Mouse (Mus musculus) B cell, adult 62 days (primary cell): ENCODE measurements around the gene Gm2696. TPM values are rescaled to one million over a fixed set of nuclear protein-coding genes. Genes with fewer than 3 reads are reported as not detected.

ENCODE experiments used
- total RNA-seq: library from RNA; stranded (reverse); gene quantifications from 4 replicates; pipeline ENCODE4 v1.2.4, GENCODE M21; 2023

Gm2696 gene
- not detected in 4 replicates for total RNA-seq

GRCm38 (mm10) chr10:77814382-77814781 lies at the start of gene Gm2696:
Gene Gm2696, plus strand, starts transcription at chr10:77814682.

DNA sequence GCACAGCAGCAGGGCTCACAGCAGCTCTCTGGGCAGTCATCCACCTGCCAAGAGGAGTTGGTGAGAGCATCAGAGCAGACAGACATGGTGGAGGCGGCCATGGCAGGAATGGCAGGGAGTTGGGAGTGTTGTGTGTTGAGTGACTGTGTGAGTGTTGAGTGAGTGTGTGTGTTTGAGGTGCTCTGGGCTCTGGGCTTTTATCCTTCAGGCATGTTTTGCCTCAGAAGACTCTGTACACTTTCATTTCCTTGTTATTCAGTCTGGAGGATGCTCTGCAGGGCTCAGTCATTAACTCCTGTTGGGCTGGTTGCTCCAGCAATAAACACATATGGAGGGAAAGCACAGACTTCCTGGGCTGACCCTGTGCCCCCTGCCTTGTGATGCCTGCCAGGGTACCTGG lies 43.3 kb upstream of the Gm2696 start, which contains the start of gene Gm3238:
Gm3238 (minus strand) TSS at position 101 of the 400 bp plus-strand sequence.

DNA sequence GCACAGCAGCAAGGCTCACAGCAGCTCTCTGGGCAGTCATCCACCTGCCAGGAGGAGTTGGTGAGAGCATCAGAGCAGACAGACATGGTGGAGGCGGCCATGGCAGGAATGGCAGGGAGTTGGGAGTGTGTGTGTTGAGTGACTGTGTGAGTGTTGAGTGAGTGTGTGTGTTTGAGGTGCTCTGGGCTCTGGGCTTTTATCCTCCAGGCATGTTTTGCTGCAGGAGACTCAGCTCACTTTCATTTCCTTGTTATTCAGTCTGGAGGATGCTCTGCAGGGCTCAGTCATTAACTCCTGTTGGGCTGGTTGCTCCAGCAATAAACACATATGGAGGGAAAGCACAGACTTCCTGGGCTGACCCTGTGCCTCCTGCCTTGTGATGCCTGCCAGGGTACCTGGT lies 37.6 kb upstream of the Gm2696 start, which contains the start of gene Gm7138:
Gm7138 (minus strand) TSS at position 101 of the 400 bp plus-strand sequence.

GRCm38 (mm10) chr10:77782442-77782841 lies 32.0 kb upstream of the Gm2696 start, which contains the start of gene Gm3250:
Gene Gm3250, minus strand, starts transcription at chr10:77782542.

DNA sequence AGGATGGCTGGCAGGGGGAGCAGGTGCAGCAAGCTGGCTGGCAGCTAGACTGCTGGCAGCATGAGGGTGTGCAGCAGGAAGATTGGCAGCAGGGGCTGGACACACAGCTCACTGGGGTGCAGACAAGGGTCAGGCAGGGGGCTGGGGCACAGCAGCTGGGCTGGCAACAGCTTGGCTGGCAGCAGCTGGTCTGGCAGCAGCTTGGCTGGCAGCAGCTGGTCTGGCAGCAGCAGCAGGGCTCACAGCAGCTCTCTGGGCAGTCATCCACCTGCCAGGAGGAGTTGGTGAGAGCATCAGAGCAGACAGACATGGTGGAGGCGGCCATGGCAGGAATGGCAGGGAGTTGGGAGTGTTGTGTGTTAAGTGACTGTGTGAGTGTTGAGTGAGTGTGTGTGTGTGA lies 26.6 kb upstream of the Gm2696 start, which contains the start of gene Gm7137:
Gm7137 (minus strand) TSS at position 325 of the 400 bp plus-strand sequence.

DNA sequence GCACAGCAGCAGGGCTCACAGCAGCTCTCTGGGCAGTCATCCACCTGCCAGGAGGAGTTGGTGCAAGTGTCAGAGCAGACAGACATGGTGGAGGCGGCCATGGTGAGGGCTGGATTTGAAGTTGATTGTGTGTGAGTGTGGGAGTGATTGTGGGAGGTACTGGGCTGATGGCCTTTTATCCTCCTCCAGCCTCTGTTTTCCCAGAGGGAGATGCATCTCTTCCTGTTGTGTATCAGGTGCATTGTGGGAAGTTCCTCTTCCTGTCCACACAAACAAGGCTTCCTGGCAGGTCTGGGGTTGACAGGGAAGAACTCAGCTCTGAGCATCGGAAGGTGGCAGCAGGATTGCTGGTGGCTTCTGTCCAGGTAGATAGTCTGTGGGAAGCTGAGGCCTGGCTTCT lies 19.5 kb upstream of the Gm2696 start, which contains the start of gene Gm9639:
Gm9639 (minus strand) TSS at position 101 of the 400 bp plus-strand sequence.

DNA sequence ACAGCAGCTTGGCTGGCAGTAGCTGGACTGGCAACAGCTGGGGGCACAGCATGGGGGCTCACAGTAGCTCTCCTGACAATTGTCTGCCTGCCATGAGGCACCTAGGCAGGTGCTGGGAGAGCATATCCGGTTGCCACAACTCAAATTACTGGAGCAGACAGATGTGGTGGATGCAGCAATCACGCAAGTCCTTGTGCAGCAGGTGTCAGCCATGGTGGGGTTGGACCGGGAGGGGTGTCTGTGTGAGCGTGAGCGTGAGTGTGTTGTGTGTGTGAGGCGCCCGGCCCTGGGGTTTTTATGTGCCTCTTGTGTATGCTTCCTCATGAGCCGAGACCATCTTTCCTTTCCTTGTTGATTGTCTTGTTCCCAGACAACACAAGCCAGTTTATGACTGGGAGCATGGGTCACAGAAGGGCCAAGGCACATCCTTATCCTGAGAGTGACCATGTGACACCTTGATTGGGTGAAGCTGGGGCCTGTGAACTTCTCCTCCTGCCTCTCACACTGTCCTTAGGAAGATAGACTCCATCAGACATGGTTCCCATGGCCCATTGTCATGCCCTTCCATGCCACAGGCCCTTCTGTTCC lies 15.5 kb upstream of the Gm2696 start, which contains the start of gene Gm19668:
Gm19668 (minus strand) TSS at position 213 of the 588 bp plus-strand sequence.

GRCm38 (mm10) chr10:77811743-77812142 lies 2.7 kb upstream of the Gm2696 start, which contains the start of gene Gm9507:
Gene Gm9507, minus strand, starts transcription at chr10:77811843.

DNA sequence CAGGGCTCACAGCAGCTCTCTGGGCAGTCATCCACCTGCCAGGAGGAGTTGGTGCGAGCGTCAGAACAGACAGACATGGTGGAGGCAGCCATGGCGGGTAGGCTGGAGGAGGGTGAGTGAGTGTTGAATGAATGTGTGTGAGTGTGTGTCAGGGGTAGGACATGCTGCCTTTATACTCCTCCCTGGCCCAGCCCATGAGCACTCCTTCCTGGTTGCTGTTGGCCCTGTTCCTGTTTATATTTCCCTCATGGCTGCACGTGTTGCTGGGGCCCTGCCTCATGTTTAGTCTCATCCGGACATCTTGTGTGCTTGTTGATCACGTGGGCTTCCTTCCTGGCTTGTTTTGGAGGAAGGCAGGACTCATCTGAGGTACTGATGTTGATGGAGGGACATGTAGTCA lies 12.5 kb downstream of the Gm2696 start, which contains the start of gene Krtap10-4:
Krtap10-4 (minus strand) TSS at position 145 of the 400 bp plus-strand sequence.

GRCm38 (mm10) chr10:77835647-77836046 lies 21.2 kb downstream of the Gm2696 start, which contains the start of gene Krtap10-10:
Gene Krtap10-10, plus strand, starts transcription at chr10:77835947.

DNA sequence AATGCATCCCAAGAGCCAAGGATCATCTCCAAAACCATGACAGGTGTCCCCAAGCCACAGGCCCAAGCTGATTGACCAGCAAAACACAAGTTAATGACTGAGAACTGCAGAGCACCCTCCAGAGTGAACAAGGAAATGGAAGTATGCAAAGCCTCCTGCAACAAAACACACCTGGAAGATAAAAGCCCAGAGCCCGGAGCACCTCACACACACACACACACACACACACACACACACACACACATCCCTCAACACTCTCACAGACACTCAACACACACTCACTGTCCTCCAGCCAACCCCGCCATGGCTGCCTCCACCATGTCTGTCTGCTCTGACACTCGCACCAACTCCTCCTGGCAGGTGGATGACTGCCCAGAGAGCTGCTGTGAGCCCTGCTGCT lies 32.0 kb downstream of the Gm2696 start, which contains the start of gene Gm36176:
Gm36176 (plus strand) TSS at position 301 of the 400 bp plus-strand sequence.

GRCm38 (mm10) chr10:77852559-77852958 lies 38.1 kb downstream of the Gm2696 start, which contains the start of gene Gm10318:
Gene Gm10318, plus strand, starts transcription at chr10:77852859.

DNA sequence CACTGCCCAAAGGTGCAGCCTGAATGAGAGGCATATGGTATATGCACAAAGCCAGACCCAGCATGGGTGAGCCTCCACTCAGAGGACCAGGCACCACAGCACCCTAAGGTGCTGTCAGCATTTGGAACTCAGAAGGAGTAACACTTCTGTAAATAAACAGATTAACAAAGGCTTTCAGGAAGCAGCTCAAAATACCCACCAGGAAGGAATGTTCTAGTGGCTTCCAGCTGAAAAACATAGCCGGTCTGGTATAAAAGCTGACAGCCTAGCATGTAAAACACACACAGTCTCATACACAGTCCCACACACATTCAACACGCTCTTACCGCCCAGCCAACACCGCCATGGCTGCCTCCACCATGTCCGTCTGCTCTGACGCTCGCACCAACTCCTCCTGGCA lies 47.2 kb downstream of the Gm2696 start, which contains the start of gene Gm3285:
Gm3285 (plus strand) TSS at position 301 of the 400 bp plus-strand sequence.

Other genes starting within 250 kb of the Gm2696 start
- gene Pttg1ip, start 233.0 kb upstream of the Gm2696 start, total RNA-seq, result 68.7 to 88.1 TPM (median 80.3 TPM) in 4 replicates
- gene Sumo3, start 208.6 kb upstream of the Gm2696 start, total RNA-seq, result 59.3 to 66.2 TPM (median 61.2 TPM) in 4 replicates
- gene Gm49325, start 208.5 kb upstream of the Gm2696 start, total RNA-seq, result 3.8 TPM in 1 of 4 replicates, not detected in the others
- 36.7 to 55.5 TPM (median 43.1 TPM) in 4 replicates for gene Ube2g2, start 192.4 kb upstream of the Gm2696 start, total RNA-seq
- gene Tspear, start 128.1 kb upstream of the Gm2696 start, total RNA-seq, result 3.3 to 4.2 TPM (median 3.7 TPM) in 4 replicates
- not detected in 4 replicates for gene Gm19402, start 123.9 kb upstream of the Gm2696 start, total RNA-seq
- not detected in 4 replicates for gene Gm9508, start 117.4 kb upstream of the Gm2696 start, total RNA-seq
- gene Gm10272, start 108.1 kb upstream of the Gm2696 start, total RNA-seq, result not detected in 4 replicates
- gene Gm10024, start 103.2 kb upstream of the Gm2696 start, total RNA-seq, result not detected in 4 replicates
- not detected in 4 replicates for gene Gm10142, start 98.9 kb upstream of the Gm2696 start, total RNA-seq
- gene Krtap12-1, start 94.1 kb upstream of the Gm2696 start, total RNA-seq, result not detected in 4 replicates
- not detected in 4 replicates for gene Gm10100, start 88.2 kb upstream of the Gm2696 start, total RNA-seq
- not detected in 4 replicates for gene Gm18596, start 72.0 kb upstream of the Gm2696 start, total RNA-seq
- not detected in 4 replicates for gene Gm9736, start 63.3 kb upstream of the Gm2696 start, total RNA-seq
- not detected in 4 replicates for gene Gm3233, start 55.0 kb upstream of the Gm2696 start, total RNA-seq
- not detected in 4 replicates for gene Gm3238, start 43.4 kb upstream of the Gm2696 start, total RNA-seq
- not detected in 4 replicates for gene Gm7138, start 37.7 kb upstream of the Gm2696 start, total RNA-seq
- not detected in 4 replicates for gene Gm3250, start 32.1 kb upstream of the Gm2696 start, total RNA-seq
- gene Gm7137, start 26.5 kb upstream of the Gm2696 start, total RNA-seq, result not detected in 4 replicates
- gene Gm9639, start 19.6 kb upstream of the Gm2696 start, total RNA-seq, result not detected in 4 replicates
- not detected in 4 replicates for gene Gm19668, start 15.5 kb upstream of the Gm2696 start, total RNA-seq
- not detected in 4 replicates for gene Gm9507, start 2.8 kb upstream of the Gm2696 start, total RNA-seq
- not detected in 4 replicates for gene Krtap10-4, start 12.4 kb downstream of the Gm2696 start, total RNA-seq
- gene Krtap10-10, start 21.3 kb downstream of the Gm2696 start, total RNA-seq, result not detected in 4 replicates
- gene Gm36176, start 32.1 kb downstream of the Gm2696 start, total RNA-seq, result not detected in 4 replicates
- gene Gm10318, start 38.2 kb downstream of the Gm2696 start, total RNA-seq, result not detected in 4 replicates
- gene Gm3285, start 47.3 kb downstream of the Gm2696 start, total RNA-seq, result not detected in 4 replicates
- 0.16 to 0.27 TPM in 2 of 4 replicates, not detected in the others for gene Lrrc3, start 87.9 kb downstream of the Gm2696 start, total RNA-seq
- gene Trpm2, start 155.9 kb downstream of the Gm2696 start, total RNA-seq, result 21.4 to 30.7 TPM (median 24.9 TPM) in 4 replicates
- 7.4 to 12.6 TPM (median 10.7 TPM) in 4 replicates for gene 1810043G02Rik, start 163.8 kb downstream of the Gm2696 start, total RNA-seq
- gene Pfkl, start 195.4 kb downstream of the Gm2696 start, total RNA-seq, result 76.6 to 97.0 TPM (median 84.3 TPM) in 4 replicates
- gene Dnmt3l, start 227.3 kb downstream of the Gm2696 start, total RNA-seq, result not detected in 4 replicates
- gene Aire, start 228.9 kb downstream of the Gm2696 start, total RNA-seq, result 1.3 to 2.2 TPM (median 1.9 TPM) in 4 replicates